Mouse (Mus musculus) Patski (cell line): ENCODE measurements around the gene Gpr62. TPM values are rescaled to one million over a fixed set of nuclear protein-coding genes. Genes with fewer than 3 reads are reported as not detected.
"Not testable (repeated sequence)": the region's sequence is repeated elsewhere in the genome, so short reads cannot be mapped to it uniquely, and the experiment has no call there.

Experiments
- ATAC-seq: fragments of 100-300 bp; one replicate; pipeline ENCODE4 v1.8.0; 2021
- CTCF ChIA-PET: fragments of 350-600 bp; sonication (Branson Sonifier 250); formaldehyde crosslinking; loops from one replicate; lab custom pipeline; 2022; ENCODE audit warnings: inconsistent platforms; lab: Charles Lee
- POLR2A ChIA-PET: fragments of 350-600 bp; sonication (Branson Sonifier 250); formaldehyde crosslinking; loops from one replicate; lab custom pipeline; 2022; ENCODE audit warnings: antibody characterized with exemption, inconsistent platforms; lab: Charles Lee
- DNase-seq: peaks from one replicate; pipeline ENCODE4 v3.0.0-alpha.2; 2011; ENCODE audit warnings: low read depth, low spot score
- H3K27me3 ChIP-seq: fragments of 371-371 bp; one replicate; pipeline ENCODE4 v1.5.1; 2021
- CTCF ChIP-seq: fragments of 100-300 bp; IDR thresholded peaks from one replicate; pipeline ENCODE4 v1.5.1; 2021
- in situ Hi-C: fragments of 300-500 bp; cut with MboI; formaldehyde crosslinking; loops from 3 replicates; pipeline ENCODE4 v1.11.1; 2018; ENCODE audit warnings: low pct_unique_long_range_greater_than_20kb, mixed read lengths
- polyA plus RNA-seq: library from polyadenylated mRNA; unstranded; gene quantifications from one replicate; pipeline ENCODE4 v1.2.3, GENCODE M21; 2021

Gene Gpr62
- 0.05 TPM for polyA plus RNA-seq

- TF ChIP-seq CTCF, result no peak
- ATAC-seq, result no peak
- CTCF ChIA-PET, result no interaction called here
- no peaks in the 10 kb centered on the region for H3K27me3 ChIP-seq
- POLR2A ChIA-PET, result no interaction called here
- no peak for DNase-seq
- in situ Hi-C loops, result no loop called here
These were observed at the start of gene Gpr62 for GRCm38 (mm10) chr9:106465571-106466200. Gene Gpr62, minus strand, starts transcription at chr9:106465938.

DNA sequence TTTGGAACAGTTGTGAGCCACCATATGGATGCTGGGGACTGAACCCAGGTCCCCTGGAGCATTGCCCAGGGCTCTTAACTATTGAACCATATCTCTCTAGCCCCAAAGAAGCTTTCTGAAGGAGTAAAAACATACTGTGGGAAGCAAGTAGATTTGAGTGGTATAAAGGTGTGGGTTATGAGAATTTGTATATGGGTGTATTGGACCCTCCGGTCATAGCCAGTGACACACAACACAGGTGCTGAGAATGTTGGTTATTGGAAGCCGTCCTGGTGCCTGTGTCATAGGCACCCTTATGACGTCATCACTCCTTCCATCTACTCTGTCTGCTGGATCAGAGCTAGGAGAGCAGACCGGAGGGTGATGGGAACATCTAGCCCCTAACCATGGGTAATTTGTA lies 48.5 kb upstream of the Gpr62 start, which contains the start of gene Iqcf5:
Iqcf5 (plus strand) TSS at position 301 of the 400 bp plus-strand sequence.
- ATAC-seq (no peak), DNase-seq (no peak)
- in situ Hi-C loops, result no loop called here
- no peak for TF ChIP-seq CTCF
- ChIA-PET POLR2A (no interaction called here), CTCF (no interaction called here)
- peaks cover 15% of the 10 kb centered on the region for H3K27me3 ChIP-seq

- no peak for DNase-seq
- no peak for TF ChIP-seq CTCF
- no peak for ATAC-seq
- POLR2A ChIA-PET, result no interaction called here
- peaks cover 13% of the 10 kb centered on the region for H3K27me3 ChIP-seq
- CTCF ChIA-PET, result no interaction called here
- in situ Hi-C loops, result no loop called here
These were observed 47.8 kb upstream of the Gpr62 start for GRCm38 (mm10) chr9:106513566-106513965.

GRCm38 (mm10) chr9:106512729-106513450 lies 47.2 kb upstream of the Gpr62 start:
- ATAC-seq, result no peak
- H3K27me3 ChIP-seq, result peaks cover 8% of the 10 kb centered on the region
- POLR2A ChIA-PET, result interaction anchor here (0.8 to 1.1 kb wide), 2 partner anchors 29 to 102 kb away, joined by 3 read pairs; no protein-coding TSS in a partner anchor
- no peak for DNase-seq
- no peak for TF ChIP-seq CTCF
- in situ Hi-C loops, result no loop called here
- CTCF ChIA-PET, result no interaction called here

DNA sequence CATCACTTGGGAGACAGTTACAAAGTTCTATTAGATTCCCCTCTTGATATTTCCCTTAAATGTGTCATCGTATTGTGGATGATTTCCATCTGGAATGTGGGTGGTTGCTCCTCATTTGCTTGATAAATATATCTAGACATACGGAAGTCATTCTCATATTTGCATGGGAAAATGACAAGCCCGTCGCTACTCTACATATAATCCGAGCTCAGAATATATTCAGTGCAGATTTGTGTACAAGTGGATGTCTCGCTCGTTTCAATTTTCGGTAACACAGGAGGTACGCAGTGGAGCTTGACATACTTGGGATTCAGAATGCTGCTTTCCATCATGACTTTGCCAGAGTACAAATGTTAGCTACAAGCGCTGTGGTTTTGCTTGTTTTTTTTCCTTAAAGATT lies 43.6 kb upstream of the Gpr62 start:
- no peak for TF ChIP-seq CTCF
- in situ Hi-C loops, result no loop called here
- ChIA-PET CTCF (no interaction called here), POLR2A (no interaction called here)
- ATAC-seq, result no peak
- DNase-seq, result no peak
- peaks cover 3% of the 10 kb centered on the region for H3K27me3 ChIP-seq

GRCm38 (mm10) chr9:106504246-106504645 lies 38.5 kb upstream of the Gpr62 start:
- in situ Hi-C loops, result no loop called here
- DNase-seq (no peak), ATAC-seq (no peak)
- ChIA-PET CTCF (no interaction called here), POLR2A (no interaction called here)
- no peak for TF ChIP-seq CTCF
- peaks cover 2% of the 10 kb centered on the region for H3K27me3 ChIP-seq

DNA sequence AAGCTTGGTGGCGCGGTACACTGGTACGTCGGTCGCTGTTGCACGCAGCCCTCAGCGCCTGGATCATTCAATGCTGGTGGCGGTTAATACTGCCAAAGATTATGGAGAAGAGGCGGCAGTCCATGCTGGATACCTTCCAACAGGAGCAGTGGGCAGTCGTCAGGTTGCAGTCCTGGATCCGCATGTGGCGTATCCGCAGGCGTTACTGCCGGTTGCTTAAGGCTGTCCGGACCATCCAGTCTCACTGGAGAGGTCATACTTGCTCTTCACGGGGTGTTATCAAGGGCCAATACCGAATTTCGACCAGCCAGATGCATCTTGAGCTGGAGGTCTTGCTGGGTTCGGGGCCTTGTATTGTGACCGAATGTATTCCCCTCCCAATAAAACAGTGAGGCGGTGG lies 36.1 kb upstream of the Gpr62 start:
- no peaks in the 10 kb centered on the region for H3K27me3 ChIP-seq
- in situ Hi-C loops, result no loop called here
- ChIA-PET CTCF (no interaction called here), POLR2A (no interaction called here)
- TF ChIP-seq CTCF, result no peak
- DNase-seq (no peak), ATAC-seq (no peak)

GRCm38 (mm10) chr9:106499667-106500066 lies 33.9 kb upstream of the Gpr62 start, which contains the start of gene Iqcf1:
Gene Iqcf1, plus strand, starts transcription at chr9:106499967.
- in situ Hi-C loops, result no loop called here
- CTCF ChIA-PET, result no interaction called here
- no peak for TF ChIP-seq CTCF
- DNase-seq (no peak), ATAC-seq (no peak)
- POLR2A ChIA-PET, result no interaction called here
- no peaks in the 10 kb centered on the region for H3K27me3 ChIP-seq

DNA sequence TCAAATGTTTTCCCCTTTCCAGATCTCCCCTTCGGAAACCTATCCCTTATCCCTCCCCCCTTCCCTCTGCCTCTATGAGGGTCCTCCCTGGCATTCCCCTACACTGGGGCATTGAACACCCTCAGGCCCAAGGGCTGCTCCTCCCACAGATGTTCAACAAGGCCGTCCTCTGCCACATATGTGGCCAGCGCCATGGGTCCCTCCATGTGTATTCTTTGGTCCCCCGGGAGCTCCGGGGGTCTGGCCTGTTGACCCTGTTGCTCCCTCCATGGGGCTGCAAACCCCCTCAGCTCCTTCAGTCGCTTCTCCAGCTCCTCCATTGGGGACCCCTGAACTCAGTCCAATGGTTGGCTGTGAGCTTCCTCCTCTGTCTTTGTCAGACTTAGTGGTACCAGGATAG lies 21.9 kb upstream of the Gpr62 start:
- DNase-seq, CTCF ChIA-PET, H3K27me3 ChIP-seq, POLR2A ChIA-PET, ATAC-seq, in situ Hi-C loops: not testable (repeated sequence)

- ATAC-seq (no peak), DNase-seq (no peak)
- no peaks in the 10 kb centered on the region for H3K27me3 ChIP-seq
- CTCF ChIA-PET, result no interaction called here
- POLR2A ChIA-PET, result no interaction called here
- TF ChIP-seq CTCF, result no peak
- in situ Hi-C loops, result no loop called here
These were observed 19.3 kb upstream of the Gpr62 start for GRCm38 (mm10) chr9:106485076-106485475.

- no peak for DNase-seq
- ATAC-seq, result no peak
- in situ Hi-C loops, result no loop called here
- ChIA-PET POLR2A (interaction anchor here (1.0 kb wide), 1 partner anchor 29 kb away, joined by 3 read pairs; no protein-coding TSS in a partner anchor), CTCF (no interaction called here)
- no peaks in the 10 kb centered on the region for H3K27me3 ChIP-seq
- no peak for TF ChIP-seq CTCF
These were observed 17.9 kb upstream of the Gpr62 start for GRCm38 (mm10) chr9:106483606-106484005.
